Mouse (Mus musculus) midbrain, postnatal 0 days (tissue): ENCODE data around the gene Hoxd3. TPM values are rescaled to one million over a fixed set of nuclear protein-coding genes. Genes with fewer than 3 reads are reported as not detected.

Source experiments
- ATAC-seq: fragments of 200-750 bp; cut with Nextera tagmentation; 2 replicates; pipeline ENCODE4 v1.8.0; 2017; ENCODE audit warnings: moderate number of reproducible peaks, mild to moderate bottlenecking, moderate TSS enrichment, moderate library complexity; ENCODE audit not compliant: low FRiP score
- DNase-seq: peaks from one replicate; pipeline ENCODE4 v3.0.0-alpha.2; 2015; ENCODE audit warnings: low spot score
- H3K27ac ChIP-seq: fragments of 300-500 bp; sonication (generic); 2 replicates; pipeline ENCODE4 v1.5.1; 2014; ENCODE audit warnings: low read depth, mild to moderate bottlenecking, low read length, mixed read lengths
- H3K27me3 ChIP-seq: fragments of 300-500 bp; sonication (generic); 2 replicates; pipeline ENCODE4 v1.6.1; 2014; ENCODE audit warnings: low read length, control low read depth, mixed read lengths; ENCODE audit not compliant: insufficient read depth
- H3K36me3 ChIP-seq: fragments of 300-500 bp; sonication (generic); 2 replicates; pipeline ENCODE4 v1.6.1; 2014; ENCODE audit warnings: low read length, control low read depth, mixed read lengths; ENCODE audit not compliant: insufficient read depth
- H3K4me1 ChIP-seq: fragments of 300-500 bp; sonication (generic); 2 replicates; pipeline ENCODE4 v1.6.1; 2014; ENCODE audit warnings: mild to moderate bottlenecking, control low read depth, antibody characterized with exemption, low read length, mixed read lengths; ENCODE audit not compliant: insufficient read depth
- H3K4me2 ChIP-seq: fragments of 300-500 bp; sonication (generic); 2 replicates; pipeline ENCODE4 v1.6.1; 2014; ENCODE audit warnings: low read depth, mild to moderate bottlenecking, low read length, mixed read lengths; ENCODE audit not compliant: poor library complexity, severe bottlenecking
- H3K4me3 ChIP-seq: fragments of 300-500 bp; sonication (generic); 2 replicates; pipeline ENCODE4 v1.5.1; 2014; ENCODE audit warnings: low read depth, mild to moderate bottlenecking, low read length, moderate library complexity
- H3K9ac ChIP-seq: fragments of 300-500 bp; sonication (generic); replicated peaks from 2 replicates; pipeline ENCODE4 v1.6.1; 2014; ENCODE audit warnings: mild to moderate bottlenecking, low read length, moderate library complexity, mixed read lengths; ENCODE audit not compliant: poor library complexity, severe bottlenecking
- H3K9me3 ChIP-seq: fragments of 300-500 bp; sonication (generic); 2 replicates; pipeline ENCODE4 v1.6.1; 2016; ENCODE audit warnings: low read length, control low read depth
- CTCF ChIP-seq: IDR thresholded peaks from 2 replicates; pipeline ENCODE4 v1.5.1; 2016; ENCODE audit warnings: antibody characterized with exemption, mild to moderate bottlenecking
- WGBS: fragments of 180-500 bp; shearing (Covaris S2); extraction: QIAGEN DNeasy Blood & Tissue Kit; methylation state at CpG from one replicate; pipeline ENCODE4 v1.1.7; 2014; 5-methylcytosine and 5-hydroxymethylcytosine counted together
- polyA plus RNA-seq: library from polyadenylated mRNA; unstranded; fragments of >200 nt; fragmentation: Nextera tagmentation; extraction: Ambion mirVana; gene quantifications from 2 replicates; pipeline ENCODE4 v1.2.1, GENCODE M21; 2015
- total RNA-seq: library from RNA; depleted of rRNA; stranded (reverse); fragments of >200 nt; gene quantifications from 2 replicates; pipeline ENCODE4 v1.2.3, GENCODE M21; 2014

The Hoxd3 gene
- total and polyA plus RNA-seq, 2 experiments from 2014 or later: 11.6 TPM; not detected in 1

DNA sequence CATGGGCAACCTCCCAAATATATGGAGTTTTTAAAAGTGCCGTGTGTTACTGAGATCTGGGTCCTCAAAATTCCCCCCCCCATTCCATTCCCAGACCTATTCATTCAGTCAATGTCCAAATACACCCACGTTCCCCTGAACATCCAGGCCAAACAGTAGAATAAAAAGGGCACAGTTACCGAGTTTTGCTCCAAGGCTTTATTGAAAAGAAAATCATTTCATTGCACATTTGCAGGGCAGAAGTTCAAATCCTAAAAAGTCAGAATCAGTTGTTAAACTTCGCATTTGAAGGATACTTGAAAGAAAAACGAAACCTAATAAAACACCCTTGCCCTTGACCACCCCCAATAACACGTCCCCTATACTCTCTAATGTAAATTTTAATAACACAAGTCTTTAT, 8.9 kb upstream of the Hoxd3 start:
- Histone ChIP-seq H3K4me2 (no peak overlapping the region), H3K27ac (no peak overlapping the region), H3K36me3 (no peaks in the 10 kb centered on the region), H3K9me3 (no peaks in the 10 kb centered on the region), H3K27me3 (peaks cover 81% of the 10 kb centered on the region), H3K4me1 (0 out of 2 replicates have a peak, but pooled peaks cover under 1% of the 10 kb centered on the region), H3K9ac (no peak overlapping the region), H3K4me3 (no peak overlapping the region)
- WGBS: 16% methylated on average over 6 of the region's 6 CpGs
- TF ChIP-seq CTCF: no peak
- no peak for ATAC-seq
- DNase-seq: no peak

DNA sequence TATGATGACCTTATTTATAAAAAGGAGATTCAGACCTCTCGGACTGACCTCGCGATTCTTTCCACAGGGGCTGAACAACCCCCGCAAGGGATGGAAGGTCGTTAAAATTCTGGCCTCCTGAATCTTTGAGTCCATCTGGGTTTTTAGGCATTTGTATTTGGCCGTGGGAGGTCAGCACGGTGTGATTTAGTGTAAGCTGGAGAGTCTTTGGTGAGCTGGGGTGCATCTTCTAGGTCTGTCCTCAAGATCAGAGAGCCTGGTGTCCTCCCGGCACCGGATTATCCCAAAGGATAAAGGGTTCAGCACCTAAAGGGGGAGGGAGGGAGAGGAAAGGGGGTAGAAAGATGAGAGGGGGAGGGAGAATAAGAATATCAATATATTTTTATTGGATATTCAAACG, 8.4 kb upstream of the Hoxd3 start:
- Histone ChIP-seq H3K9ac (no peak overlapping the region), H3K27me3 (peaks cover 83% of the 10 kb centered on the region), H3K9me3 (no peaks in the 10 kb centered on the region), H3K4me2 (no peak overlapping the region), H3K36me3 (no peaks in the 10 kb centered on the region), H3K27ac (no peak overlapping the region), H3K4me3 (no peak overlapping the region), H3K4me1 (no peaks in the 10 kb centered on the region)
- TF ChIP-seq CTCF: no peak
- ATAC-seq (no peak), DNase-seq (no peak)
- WGBS: 3% methylated on average over 10 of the region's 10 CpGs

DNA sequence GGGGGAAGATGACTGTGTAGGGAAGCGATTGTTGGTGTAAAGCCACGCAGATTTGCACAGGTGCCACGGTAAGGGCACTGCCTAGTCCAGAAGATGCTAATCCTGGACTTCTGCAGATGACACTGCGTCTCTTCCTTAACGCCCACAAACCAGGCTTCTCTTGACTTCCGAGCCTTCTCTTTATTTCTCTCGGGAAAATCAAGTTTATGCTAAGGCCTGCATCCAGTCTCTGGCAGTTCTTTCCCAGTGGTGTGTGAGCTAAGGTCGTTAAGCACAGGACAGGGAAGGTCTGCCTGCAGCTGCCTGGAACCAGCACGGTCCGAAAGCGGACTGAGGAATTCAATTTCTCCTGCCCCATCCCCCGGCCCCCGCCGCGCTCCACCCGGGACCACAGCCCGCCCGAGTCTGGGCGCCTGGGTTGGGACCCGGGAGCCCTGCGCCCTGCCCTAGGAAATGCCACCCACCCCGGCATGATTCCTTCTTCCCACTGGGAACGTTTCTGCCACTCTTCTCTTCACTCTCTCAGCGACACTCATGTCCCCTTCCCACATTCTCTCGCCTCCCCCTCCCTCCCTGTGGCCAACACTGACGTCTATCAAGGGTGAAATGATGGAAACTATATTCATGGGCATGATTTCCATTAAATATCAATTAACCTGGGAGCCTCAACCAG, 7.9 kb upstream of the Hoxd3 start:
- Histone ChIP-seq H3K4me3 (no peak overlapping the region), H3K9ac (no peak overlapping the region), H3K4me2 (no peak overlapping the region), H3K4me1 (no peaks in the 10 kb centered on the region), H3K27me3 (peaks cover 85% of the 10 kb centered on the region), H3K36me3 (no peaks in the 10 kb centered on the region), H3K9me3 (no peaks in the 10 kb centered on the region), H3K27ac (no peak overlapping the region)
- no peak for DNase-seq
- no peak for ATAC-seq
- TF ChIP-seq CTCF: no peak
- WGBS: 3% methylated on average over 26 of the region's 26 CpGs

- under 1% methylated on average over 30 of the region's 52 CpGs for WGBS
- H3K4me3 ChIP-seq: peak within 1 kb of the TSS; percentile 24
- no peak within 1 kb of the TSS for H3K27ac ChIP-seq
- H3K9ac ChIP-seq: no peak within 1 kb of the TSS
- H3K4me2 ChIP-seq: peak within 1 kb of the TSS; percentile 36
- H3K9me3 ChIP-seq: no peaks in the 10 kb centered on the region
- DNase-seq: no peak
- peaks cover 86% of the 10 kb centered on the region for H3K27me3 ChIP-seq
- H3K4me1 ChIP-seq: no peaks in the 10 kb centered on the region
- no peak for ATAC-seq
- H3K36me3 ChIP-seq: no peaks in the 10 kb centered on the region
- no peak for TF ChIP-seq CTCF
Measured at GRCm38 (mm10) chr2:74704393-74704998, 7.2 kb upstream of the Hoxd3 start, which contains the start of gene Hoxd8. TSS of gene Hoxd8 (plus strand) at chr2:74704615.

DNA sequence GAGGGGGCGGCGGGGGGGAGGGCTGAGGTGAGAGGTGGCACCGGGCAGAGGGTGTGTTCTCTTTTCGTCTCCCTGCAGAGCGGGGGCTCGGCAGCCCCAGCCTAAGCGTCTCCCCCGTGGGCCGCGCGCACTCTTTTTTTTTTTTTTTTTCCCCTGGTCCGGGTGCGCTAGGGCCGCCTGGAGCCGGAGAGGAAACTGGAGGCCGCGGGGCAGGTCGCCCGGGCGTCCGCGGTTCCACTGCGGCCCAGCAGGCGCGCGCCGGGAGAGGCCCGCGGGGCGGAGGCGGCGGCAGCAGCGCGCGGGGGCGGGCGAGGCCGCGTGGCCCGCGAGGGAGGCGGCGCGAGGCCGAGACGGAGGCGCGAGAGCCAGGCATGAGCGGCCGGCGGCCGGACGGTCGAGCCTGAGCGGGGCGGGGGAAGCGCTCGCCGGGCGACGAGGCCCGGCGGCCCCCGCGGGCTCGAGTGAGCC, 6.7 kb upstream of the Hoxd3 start:
- no peak for TF ChIP-seq CTCF
- Histone ChIP-seq H3K9ac (no peak overlapping the region), H3K36me3 (no peaks in the 10 kb centered on the region), H3K4me1 (no peaks in the 10 kb centered on the region), H3K4me3 (peak overlapping the region; percentile 24), H3K27me3 (peaks cover 86% of the 10 kb centered on the region), H3K4me2 (peak overlapping the region; percentile 36), H3K27ac (no peak overlapping the region), H3K9me3 (no peaks in the 10 kb centered on the region)
- ATAC-seq (no peak), DNase-seq (no peak)
- WGBS: under 1% methylated on average over 48 of the region's 66 CpGs

- TF ChIP-seq CTCF: no peak
- Histone ChIP-seq H3K4me2 (peak overlapping the region; percentile 36), H3K27me3 (peaks cover 86% of the 10 kb centered on the region), H3K9me3 (no peaks in the 10 kb centered on the region), H3K4me1 (no peaks in the 10 kb centered on the region), H3K4me3 (peak overlapping the region; percentile 24), H3K36me3 (no peaks in the 10 kb centered on the region), H3K9ac (no peak overlapping the region), H3K27ac (no peak overlapping the region)
- no peak for ATAC-seq
- WGBS: under 1% methylated on average over 58 of the region's 85 CpGs
- no peak for DNase-seq
Measured at GRCm38 (mm10) chr2:74705467-74706089, 6.1 kb upstream of the Hoxd3 start.
